Mouse (Mus musculus) gastrocnemius, adult 2 months (tissue): Measurements from ENCODE around the gene Cwc15. TPM values are rescaled to one million over a fixed set of nuclear protein-coding genes. Genes with fewer than 3 reads are reported as not detected.

Experiments
- DNase-seq: peaks from one replicate; pipeline ENCODE4 v3.0.0; 2022
- H3K27ac ChIP-seq: fragments of 200-600 bp; 2 replicates; pipeline ENCODE4 v1.8.1; 2022; ENCODE audit warnings: mild to moderate bottlenecking
- H3K4me3 ChIP-seq: fragments of 200-600 bp; 2 replicates; pipeline ENCODE4 v1.8.1; 2022; ENCODE audit warnings: mild to moderate bottlenecking, moderate library complexity
- CTCF ChIP-seq: fragments of 200-600 bp; IDR thresholded peaks from 2 replicates; pipeline ENCODE4 v1.8.1; 2022; ENCODE audit warnings: antibody characterized with exemption, mild to moderate bottlenecking, moderate library complexity
- intact Hi-C: fragments of 180-260 bp; cut with DNase I; formaldehyde crosslinking; loops from one replicate; pipeline ENCODE4 v1.15.1; 2025
- total RNA-seq, 2 experiments: library from RNA; stranded (reverse); gene quantifications; 2 replicates each; pipeline ENCODE4 v1.2.3; 2021

Cwc15 gene
- total RNA-seq, 2 experiments from 2014 or later, result 101 TPM

- Histone ChIP-seq H3K4me3 (no peak overlapping the region), H3K27ac (peak overlapping the region; percentile 25; the same call in 1 of the 2 replicates)
- no peak for TF ChIP-seq CTCF
- no peak for DNase-seq
- intact Hi-C loops, result no loop called here
Observed at GRCm38 (mm10) chr9:14559996-14560395, 59.6 kb downstream of the Cwc15 start.

Other genes starting within 250 kb of the Cwc15 start
- gene Sesn3, start 225.6 kb upstream of the Cwc15 start, total RNA-seq, result 10 to 100 TPM; 16.6 to 27.7 TPM
- gene Endod1, start 119.1 kb upstream of the Cwc15 start, total RNA-seq, result 1 to 10 TPM; 2.7 to 4.5 TPM
- not detected for gene Kdm4d, start 135 bp upstream of the Cwc15 start, total RNA-seq
- gene Amotl1, start 144.4 kb downstream of the Cwc15 start, total RNA-seq, result 100 to 1,000 TPM; 397 to 399 TPM
- under 1 TPM in 1 of 2 experiments, not detected in 1; 0.11 TPM for gene Piwil4, start 240.1 kb downstream of the Cwc15 start, total RNA-seq